Mouse (Mus musculus) kidney, adult 8-10 months (tissue): ENCODE results near the gene Defa22.
"Not testable (repeated sequence)": the region's sequence is repeated elsewhere in the genome, so short reads cannot be mapped to it uniquely, and the experiment has no call there.

ENCODE experiments used
- DNase-seq, 2 experiments: peaks; one replicate each; pipeline ENCODE4 v3.0.0; 2022

The Defa22 gene

GRCm38 (mm10) chr8:21161977-21162376 lies at the start of gene Defa22:
Defa22 (plus strand) TSS chr8:21162277.
- not testable (repeated sequence) for DNase-seq

DNA sequence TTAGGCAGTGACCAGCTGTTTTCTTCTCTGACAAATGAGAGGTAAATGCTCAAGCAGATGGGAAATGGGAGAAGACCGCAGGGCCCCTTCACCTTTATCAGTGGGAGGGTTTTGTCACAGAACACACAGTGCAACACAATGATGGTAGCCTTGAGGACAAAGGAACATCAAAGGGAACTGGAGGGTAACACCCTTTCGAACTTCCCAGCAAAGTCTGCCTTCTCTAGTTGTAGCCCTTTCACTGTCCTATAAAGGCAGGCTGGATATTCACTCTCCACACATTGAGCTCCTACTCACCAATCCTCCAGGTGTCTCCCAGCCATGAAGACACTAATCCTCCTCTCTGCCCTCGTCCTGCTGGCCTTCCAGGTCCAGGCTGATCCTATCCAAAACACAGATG lies 27.7 kb upstream of the Defa22 start, which contains the start of gene Defa30:
Defa30 (plus strand) TSS at position 301 of the 400 bp plus-strand sequence.
- DNase-seq, result not testable (repeated sequence)

DNA sequence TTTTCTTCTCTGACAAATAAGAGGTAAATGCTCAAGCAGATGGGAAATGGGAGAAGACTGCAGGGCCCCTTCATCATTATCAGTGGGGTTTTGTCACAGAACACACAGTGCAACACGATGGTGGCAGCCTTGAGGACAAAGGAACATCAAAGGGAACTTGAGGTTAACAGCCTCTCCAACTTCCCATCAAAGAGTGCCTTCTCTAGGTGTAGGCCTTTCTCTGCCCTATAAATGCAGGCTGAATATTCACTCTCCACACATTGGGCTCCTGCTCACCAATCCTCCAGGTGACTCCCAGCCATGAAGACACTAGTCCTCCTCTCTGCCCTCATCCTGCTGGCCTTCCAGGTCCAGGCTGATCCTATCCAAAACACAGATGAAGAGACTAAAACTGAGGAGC lies 29.2 kb downstream of the Defa22 start, which contains the start of gene Defa31:
Defa31 (plus strand) TSS at position 301 of the 400 bp plus-strand sequence.
- not testable (repeated sequence) for DNase-seq

DNA sequence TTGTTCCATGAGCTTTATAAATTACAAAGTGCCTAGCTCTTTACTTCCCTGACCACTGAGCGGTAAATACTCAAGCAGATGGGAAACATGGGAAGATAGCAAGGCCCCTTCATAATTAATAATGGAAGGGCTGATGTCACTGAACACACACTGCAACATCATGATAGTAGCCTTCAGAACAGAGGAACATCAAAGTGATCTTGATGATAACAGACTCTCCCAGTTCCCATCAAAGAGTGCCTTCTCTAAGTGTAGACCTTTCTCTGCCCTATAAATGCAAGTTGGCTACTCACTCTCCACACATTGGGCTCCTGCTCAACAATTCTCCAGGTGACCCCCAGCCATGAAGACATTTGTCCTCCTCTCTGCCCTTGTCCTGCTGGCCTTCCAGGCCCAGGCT lies 39.2 kb downstream of the Defa22 start, which contains the start of gene Gm15293:
Gm15293 (plus strand) TSS at position 301 of the 400 bp plus-strand sequence.
- not testable (repeated sequence) for DNase-seq
